Mouse (Mus musculus): ENCODE results near the gene Plod2. TPM values are rescaled to one million over a fixed set of nuclear protein-coding genes. Genes with fewer than 3 reads are reported as not detected.

The Plod2 gene
- polyA plus RNA-seq, 1 experiment from 2014 or later: 19.7 TPM

GRCm38 (mm10) chr9:92613206-92613605, 71.2 kb downstream of the Plod2 start:
- ATAC-seq (ENCODE audit: low read depth): no peak
- Histone ChIP-seq H3K9ac (no peak overlapping the region), H3K9me3 (no peaks in the 10 kb centered on the region), H3K27ac (replicated peaks) (no peak overlapping the region), H3K4me3 (no peak overlapping the region), H3K4me1 (replicated peaks) (no peaks in the 10 kb centered on the region), H3K27me3 (no peaks in the 10 kb centered on the region), H3K36me3 (no peaks in the 10 kb centered on the region), H3K4me2 (no peak overlapping the region)
- 75% methylated on average over 8 of the region's 8 CpGs for WGBS

GRCm38 (mm10) chr9:92616418-92616817, 74.4 kb downstream of the Plod2 start:
- Histone ChIP-seq H3K36me3 (no peaks in the 10 kb centered on the region), H3K27ac (replicated peaks) (no peak overlapping the region), H3K4me1 (replicated peaks) (no peaks in the 10 kb centered on the region), H3K9me3 (no peaks in the 10 kb centered on the region), H3K4me3 (no peak overlapping the region), H3K4me2 (no peak overlapping the region), H3K9ac (no peak overlapping the region), H3K27me3 (no peaks in the 10 kb centered on the region)
- ATAC-seq (ENCODE audit: low read depth): no peak
- 97% methylated on average over 2 of the region's 2 CpGs for WGBS

GRCm38 (mm10) chr9:92617376-92617775, 75.4 kb downstream of the Plod2 start:
- Histone ChIP-seq H3K9ac (no peak overlapping the region), H3K4me1 (replicated peaks) (no peaks in the 10 kb centered on the region), H3K27ac (replicated peaks) (no peak overlapping the region), H3K27me3 (no peaks in the 10 kb centered on the region), H3K9me3 (no peaks in the 10 kb centered on the region), H3K4me3 (no peak overlapping the region), H3K36me3 (no peaks in the 10 kb centered on the region), H3K4me2 (no peak overlapping the region)
- 81% methylated on average over 2 of the region's 2 CpGs for WGBS
- no peak for ATAC-seq (ENCODE audit: low read depth)

GRCm38 (mm10) chr9:92620088-92620487, 78.1 kb downstream of the Plod2 start:
- Histone ChIP-seq H3K4me1 (replicated peaks) (no peaks in the 10 kb centered on the region), H3K9me3 (no peaks in the 10 kb centered on the region), H3K27me3 (no peaks in the 10 kb centered on the region), H3K4me3 (no peak overlapping the region), H3K36me3 (no peaks in the 10 kb centered on the region), H3K4me2 (no peak overlapping the region), H3K9ac (no peak overlapping the region), H3K27ac (replicated peaks) (no peak overlapping the region)
- WGBS: 82% methylated on average over 1 of the region's 1 CpGs
- no peak for ATAC-seq (ENCODE audit: low read depth)

GRCm38 (mm10) chr9:92621246-92621645, 79.2 kb downstream of the Plod2 start:
- Histone ChIP-seq H3K9me3 (no peaks in the 10 kb centered on the region), H3K36me3 (no peaks in the 10 kb centered on the region), H3K4me3 (no peak overlapping the region), H3K4me1 (replicated peaks) (no peaks in the 10 kb centered on the region), H3K27me3 (no peaks in the 10 kb centered on the region), H3K9ac (no peak overlapping the region), H3K4me2 (no peak overlapping the region), H3K27ac (replicated peaks) (no peak overlapping the region)
- no peak for ATAC-seq (ENCODE audit: low read depth)
- 52% methylated on average over 3 of the region's 3 CpGs for WGBS

- Histone ChIP-seq H3K9ac (no peak overlapping the region), H3K36me3 (no peaks in the 10 kb centered on the region), H3K27ac (replicated peaks) (no peak overlapping the region), H3K4me1 (replicated peaks) (no peaks in the 10 kb centered on the region), H3K27me3 (no peaks in the 10 kb centered on the region), H3K4me2 (no peak overlapping the region), H3K4me3 (no peak overlapping the region), H3K9me3 (no peaks in the 10 kb centered on the region)
- ATAC-seq (ENCODE audit: low read depth): no peak
- 82% methylated on average over 2 of the region's 2 CpGs for WGBS
These were observed 79.9 kb downstream of the Plod2 start for GRCm38 (mm10) chr9:92621878-92622282.

GRCm38 (mm10) chr9:92634792-92635191, 92.8 kb downstream of the Plod2 start:
- Histone ChIP-seq H3K27me3 (no peaks in the 10 kb centered on the region), H3K4me1 (replicated peaks) (no peaks in the 10 kb centered on the region), H3K9ac (no peak overlapping the region), H3K27ac (replicated peaks) (no peak overlapping the region), H3K4me3 (no peak overlapping the region), H3K36me3 (no peaks in the 10 kb centered on the region), H3K9me3 (no peaks in the 10 kb centered on the region), H3K4me2 (no peak overlapping the region)
- ATAC-seq (ENCODE audit: low read depth): no peak
- 92% methylated on average over 3 of the region's 3 CpGs for WGBS

GRCm38 (mm10) chr9:92639200-92639897, 97.3 kb downstream of the Plod2 start:
- ATAC-seq (ENCODE audit: low read depth): no peak
- H3K9ac ChIP-seq: no peak overlapping the region
- 84% methylated on average over 6 of the region's 6 CpGs for WGBS
- H3K4me1 ChIP-seq (replicated peaks): no peaks in the 10 kb centered on the region
- H3K27ac ChIP-seq (replicated peaks): no peak overlapping the region
- H3K4me3 ChIP-seq: no peak overlapping the region
- H3K9me3 ChIP-seq: no peaks in the 10 kb centered on the region
- no peaks in the 10 kb centered on the region for H3K27me3 ChIP-seq
- H3K4me2 ChIP-seq: no peak overlapping the region
- no peaks in the 10 kb centered on the region for H3K36me3 ChIP-seq

GRCm38 (mm10) chr9:92641717-92642116, 99.7 kb downstream of the Plod2 start:
- 63% methylated on average over 1 of the region's 1 CpGs for WGBS

More at GRCm38 (mm10) chr9:92641717-92642116, 99.7 kb downstream of the Plod2 start:
- Histone ChIP-seq H3K4me2 (no peak overlapping the region), H3K9ac (no peak overlapping the region), H3K4me1 (replicated peaks) (no peaks in the 10 kb centered on the region), H3K4me3 (no peak overlapping the region), H3K36me3 (no peaks in the 10 kb centered on the region), H3K9me3 (0 out of 2 replicates have a peak, but pooled peaks cover 4% of the 10 kb centered on the region), H3K27me3 (no peaks in the 10 kb centered on the region), H3K27ac (replicated peaks) (no peak overlapping the region)
- ATAC-seq (ENCODE audit: low read depth): no peak

Other genes starting within 250 kb of the Plod2 start
- gene 1700057G04Rik, start 232.8 kb upstream of the Plod2 start, polyA plus RNA-seq (2015; fragmentation: Nextera tagmentation; extraction: Ambion mirVana): not detected in 2 replicates
- 3.4 and 3.8 TPM in 2 replicates for gene Plscr4, start 84.8 kb upstream of the Plod2 start, polyA plus RNA-seq (2015; fragmentation: Nextera tagmentation; extraction: Ambion mirVana)